ENCODE assay signal across 26 mouse cellular contexts in the genomic region with DNA sequence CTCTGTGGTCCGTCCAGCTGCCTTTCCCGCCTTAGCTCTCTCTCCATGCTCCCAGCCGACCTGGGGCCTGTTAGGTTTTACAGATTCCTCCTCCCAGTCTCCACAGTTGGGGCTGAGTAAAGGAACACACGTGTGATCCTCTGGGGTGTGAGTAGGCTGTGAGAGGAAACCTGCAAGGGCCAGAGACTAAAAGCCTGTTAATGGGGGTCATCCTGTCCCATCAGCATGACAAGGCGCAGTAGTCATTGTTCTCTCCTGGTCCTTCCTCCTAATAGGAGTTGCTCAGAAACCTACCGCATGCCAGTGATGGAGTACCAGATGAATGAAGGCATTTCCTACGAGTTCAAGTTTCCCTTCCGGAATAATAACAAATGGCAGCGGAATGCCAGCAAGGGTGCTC.
DNase-seq lines count a peak whose midpoint lies in the region; ATAC-seq and TF ChIP-seq lines count a peak whose summit lies in the region.
"Had no signal": no experiment of that assay in that cellular context is flagged by ENCODE, and none has a peak within 500 bp of the region (broad histone marks: within the 10 kb centered on the region; RNA-seq: fewer than 3 reads in every experiment).

No protein-coding gene starts in this region.

- H3K27ac ChIP-seq in intestine, embryonic 14.5 days (ENCODE audit: low read depth) = peak overlapping the region; percentile 29; the same call in 1 of the 2 replicates
- H3K27ac ChIP-seq in intestine, embryonic 15.5 days = no peak overlapping the region
- no peak overlapping the region for H3K27ac ChIP-seq in lung, postnatal 0 days (ENCODE audit: low read length)
- no peak overlapping the region for H3K27ac ChIP-seq in ES-E14 (ENCODE audit: insufficient read depth, low read depth, low read length, poor library complexity, severe bottlenecking)
- H3K27ac ChIP-seq: hindbrain, postnatal 0 days; left cerebral cortex, adult 2 months; liver, embryonic 13.5 days; macrophage; midbrain, embryonic 15.5 days; neural tube, embryonic 15.5 days had no signal

- peaks cover 15% of the 10 kb centered on the region; the same call in 1 of the 2 replicates for H3K4me1 ChIP-seq in intestine, embryonic 14.5 days (replicated peaks; ENCODE audit: control insufficient read depth, insufficient read depth, low read length)
- H3K4me1 ChIP-seq in intestine, embryonic 15.5 days (replicated peaks) = peaks cover 16% of the 10 kb centered on the region
- H3K4me1 ChIP-seq in lung, postnatal 0 days (ENCODE audit: insufficient read depth, low read depth, low read length) = peaks cover 7% of the 10 kb centered on the region
- no peaks in the 10 kb centered on the region for H3K4me1 ChIP-seq in ES-E14 (ENCODE audit: control insufficient read depth in 2 of 2, insufficient read depth in 2 of 2, low read length in 2 of 2, poor library complexity in 1 of 2)

- no peak overlapping the region for H3K4me3 ChIP-seq in intestine, embryonic 14.5 days (ENCODE audit: low read depth, low read length)
- no peak overlapping the region for H3K4me3 ChIP-seq in intestine, embryonic 15.5 days (replicated peaks)
- H3K4me3 ChIP-seq in lung, postnatal 0 days (ENCODE audit: low read depth, low read length) = no peak overlapping the region
- H3K4me3 ChIP-seq in ES-E14 (ENCODE audit: insufficient read depth in 1 of 2, low read depth in 1 of 2, low read length in 2 of 2, poor library complexity in 1 of 2, severe bottlenecking in 1 of 2) = no peak overlapping the region
- H3K4me3 ChIP-seq: left cerebral cortex, adult 2 months; liver, embryonic 13.5 days; midbrain, embryonic 15.5 days; neural tube, embryonic 15.5 days had no signal

- 0 out of 2 replicates have a peak, but pooled peaks have one; percentile 14 for TF ChIP-seq EP300 in lung, postnatal 0 days (IDR thresholded peaks at IDR 0.05)

- no peak overlapping the region for H3K4me2 ChIP-seq in intestine, embryonic 14.5 days (ENCODE audit: low read length)
- no peak overlapping the region for H3K4me2 ChIP-seq in intestine, embryonic 15.5 days (replicated peaks)
- H3K4me2 ChIP-seq in lung, postnatal 0 days (replicated peaks; ENCODE audit: low read depth, low read length) = no peak overlapping the region
- H3K4me2 ChIP-seq: liver, embryonic 13.5 days; midbrain, embryonic 15.5 days; neural tube, embryonic 15.5 days had no signal

- TF ChIP-seq CTCF in lung, postnatal 0 days (IDR thresholded peaks at IDR 0.05) = no peak

- H3K9ac ChIP-seq in intestine, embryonic 14.5 days (ENCODE audit: low read length) = no peak overlapping the region
- no peak overlapping the region for H3K9ac ChIP-seq in intestine, embryonic 15.5 days
- H3K9ac ChIP-seq in lung, postnatal 0 days (replicated peaks; ENCODE audit: low read depth) = no peak overlapping the region
- H3K9ac ChIP-seq in ES-E14 (ENCODE audit: insufficient read depth, low read depth, low read length, poor library complexity, severe bottlenecking) = no peak overlapping the region
- H3K9ac ChIP-seq: liver, embryonic 13.5 days; midbrain, embryonic 15.5 days; neural tube, embryonic 15.5 days had no signal

- no peak for DNase-seq in intestine, embryonic 14.5 days (ENCODE audit: low spot score)
- peak; percentile 29 for DNase-seq in lung, postnatal 0 days (ENCODE audit: low spot score)
- no peak for DNase-seq in lung, postnatal 36 days
- peak; percentile 29 for DNase-seq in ES-E14 (ENCODE audit: low read depth, low spot score)
- peak; percentile 27 to 44 for DNase-seq in lung, postnatal 4 days
- DNase-seq in MN1 (ENCODE audit: low spot score) = no peak
- DNase-seq: adrenal gland, postnatal 10 days; cerebellum, adult 8-10 months; cerebellum, postnatal 36 days; gastrocnemius, postnatal 14 days; heart, postnatal 14 days; kidney, adult 9 months; kidney, postnatal 14 days; layer of hippocampus, adult 9-11 months; liver, embryonic 13.5 days; right cerebral cortex, adult 18-20 months; right cerebral cortex, postnatal 4 days; thymus, postnatal 4 days had no signal

- H3K27me3 ChIP-seq in intestine, embryonic 14.5 days (replicated peaks; ENCODE audit: control insufficient read depth, insufficient read depth, low read length) = no peaks in the 10 kb centered on the region
- H3K27me3 ChIP-seq in intestine, embryonic 15.5 days (replicated peaks) = no peaks in the 10 kb centered on the region
- H3K27me3 ChIP-seq in lung, postnatal 0 days (replicated peaks; ENCODE audit: insufficient read depth, low read length) = no peaks in the 10 kb centered on the region
- H3K27me3 ChIP-seq: liver, embryonic 13.5 days; midbrain, embryonic 15.5 days; neural tube, embryonic 15.5 days had no signal

- in situ Hi-C loops in ES-E14 (cut with MboI; ENCODE audit: low sequenced_read_pairs in 2 of 2, unreplicated experiment in 2 of 2) = no loop called here

- no peak for ATAC-seq in intestine, embryonic 14.5 days (replicated peaks; ENCODE audit: low FRiP score, low TSS enrichment, low read depth)
- no peak for ATAC-seq in intestine, embryonic 15.5 days
- ATAC-seq in lung, postnatal 0 days = peak; percentile 77
- ATAC-seq: forebrain, embryonic 14.5 days; hindbrain, postnatal 0 days; intestine, postnatal 0 days; midbrain, embryonic 15.5 days had no signal

- H3K36me3 ChIP-seq in intestine, embryonic 14.5 days (ENCODE audit: control insufficient read depth, insufficient read depth, low read length) = peaks cover 30% of the 10 kb centered on the region
- 0 out of 2 replicates have a peak, but pooled peaks cover 3% of the 10 kb centered on the region for H3K36me3 ChIP-seq in intestine, embryonic 15.5 days
- H3K36me3 ChIP-seq in lung, postnatal 0 days (ENCODE audit: insufficient read depth, low read length) = no peaks in the 10 kb centered on the region
- H3K36me3 ChIP-seq in ES-E14 (ENCODE audit: control insufficient read depth, insufficient read depth, low read length, poor library complexity, severe bottlenecking) = no peaks in the 10 kb centered on the region; the same call in 1 of the 2 replicates
- H3K36me3 ChIP-seq: midbrain, embryonic 15.5 days had no signal

- 72% methylated on average over 9 of the region's 9 CpGs for WGBS in intestine, embryonic 14.5 days
- WGBS in intestine, embryonic 15.5 days = 75% methylated on average over 9 of the region's 9 CpGs
- WGBS in lung, postnatal 0 days = 64% methylated on average over 9 of the region's 9 CpGs

- no peaks in the 10 kb centered on the region for H3K9me3 ChIP-seq in intestine, embryonic 14.5 days (ENCODE audit: control insufficient read depth, low read length)
- H3K9me3 ChIP-seq in intestine, embryonic 15.5 days = no peaks in the 10 kb centered on the region
- H3K9me3 ChIP-seq in lung, postnatal 0 days (ENCODE audit: low read length) = no peaks in the 10 kb centered on the region
- no peaks in the 10 kb centered on the region for H3K9me3 ChIP-seq in ES-E14 (ENCODE audit: control insufficient read depth, insufficient read depth, low read depth, low read length)
- H3K9me3 ChIP-seq: liver, embryonic 13.5 days; midbrain, embryonic 15.5 days; neural tube, embryonic 15.5 days had no signal

TF ChIP-seq in ES-E14, 5 proteins besides CTCF, POLR2A, EP300 and RAD21:
- TF ChIP-seq MAFK (IDR thresholded peaks at IDR 0.05; ENCODE audit: insufficient read depth, low read depth, low read length) = no peak
- TF ChIP-seq CHD2 (IDR thresholded peaks at IDR 0.05; ENCODE audit: low read depth, low read length) = no peak
- no peak for TF ChIP-seq ZC3H11A (IDR thresholded peaks at IDR 0.05; ENCODE audit: borderline replicate concordance, low read depth, low read length)
- no peak for TF ChIP-seq ZNF384 (IDR thresholded peaks at IDR 0.05; ENCODE audit: low read depth, low read length)
- no peak for TF ChIP-seq HCFC1 (IDR thresholded peaks at IDR 0.05; ENCODE audit: borderline replicate concordance, insufficient read depth, low read length)

Comparison
In these comparisons a context has a peak if more than half of its experiments do, and no peak if none do; other contexts are left out.
1. DNase-seq: peak in lung, postnatal 0 days (single experiment), ES-E14 (single experiment) and lung, postnatal 4 days (2 of 2); none in intestine, embryonic 14.5 days (single experiment), lung, postnatal 36 days (single experiment) and MN1 (single experiment).